8 mouse cellular contexts compared by ENCODE assay signal in genomic region chr11:78490781-78491241, GRCm38 (mm10). TPM values are rescaled to one million over a fixed set of nuclear protein-coding genes. Genes with fewer than 3 reads are reported as not detected.
DNase-seq lines count a peak whose midpoint lies in the region; ATAC-seq lines count a peak whose summit lies in the region.

No protein-coding gene starts in this region.

- peak; percentile 58 for DNase-seq in ovary, postnatal 36 days (ENCODE audit: low spot score)
- DNase-seq in ovary, postnatal 10 days (ENCODE audit: low spot score) = no peak
- peak; percentile 60 to 69 for DNase-seq in cerebellum, postnatal 36 days
- peak; percentile 42 for DNase-seq in layer of hippocampus, postnatal 25 days (ENCODE audit: extremely low spot score in 1 of 2, low spot score in 1 of 2)
- DNase-seq in thymus, postnatal 14 days = peak; percentile 47
- no peak for DNase-seq in natural killer cell, adult 2 months (ENCODE audit: low spot score in 2 of 2)

- H3K4me3 ChIP-seq in heart, embryonic 14.5 days (ENCODE audit: control insufficient read depth in 1 of 2, insufficient read depth in 1 of 2, low read depth in 1 of 2, low read length in 2 of 2) = peak overlapping the region; percentile 13 to 14; a peak in 3 of 4 replicates
- H3K4me3 ChIP-seq in midbrain, embryonic 13.5 days (replicated peaks) = peak overlapping the region; percentile 26

- no peaks in the 10 kb centered on the region for H3K36me3 ChIP-seq in heart, embryonic 14.5 days (ENCODE audit: control insufficient read depth, insufficient read depth, low read length)
- peaks cover 24% of the 10 kb centered on the region for H3K36me3 ChIP-seq in midbrain, embryonic 13.5 days

- H3K9ac ChIP-seq in heart, embryonic 14.5 days (ENCODE audit: low read length) = no peak overlapping the region
- H3K9ac ChIP-seq in midbrain, embryonic 13.5 days (replicated peaks) = peak overlapping the region; percentile 54

- H3K9me3 ChIP-seq in heart, embryonic 14.5 days (ENCODE audit: control insufficient read depth, low read length) = no peaks in the 10 kb centered on the region
- no peaks in the 10 kb centered on the region for H3K9me3 ChIP-seq in midbrain, embryonic 13.5 days

- WGBS in heart, embryonic 14.5 days = 10% methylated on average over 44 of the region's 48 CpGs
- 7% methylated on average over 48 of the region's 48 CpGs for WGBS in midbrain, embryonic 13.5 days

- no peaks in the 10 kb centered on the region; a peak in 1 of 4 replicates for H3K4me1 ChIP-seq in heart, embryonic 14.5 days (ENCODE audit: control insufficient read depth in 2 of 2, insufficient read depth in 2 of 2, low read length in 2 of 2)
- peaks cover 35% of the 10 kb centered on the region for H3K4me1 ChIP-seq in midbrain, embryonic 13.5 days (replicated peaks)

- ATAC-seq in heart, embryonic 14.5 days (ENCODE audit: insufficient number of reproducible peaks, insufficient read depth, low FRiP score, low read depth) = no peak
- ATAC-seq in midbrain, embryonic 13.5 days = peak; percentile 91

- H3K27me3 ChIP-seq in heart, embryonic 14.5 days (ENCODE audit: control insufficient read depth, insufficient read depth, low read length) = peaks cover 85% of the 10 kb centered on the region
- H3K27me3 ChIP-seq in midbrain, embryonic 13.5 days = peaks cover 46% of the 10 kb centered on the region

- H3K4me2 ChIP-seq in heart, embryonic 14.5 days (ENCODE audit: low read length) = peak overlapping the region; percentile 49
- H3K4me2 ChIP-seq in midbrain, embryonic 13.5 days (replicated peaks) = peak overlapping the region; percentile 54

- H3K27ac ChIP-seq in heart, embryonic 14.5 days (replicated peaks in 1 of 2; ENCODE audit: control insufficient read depth in 1 of 2, insufficient read depth in 1 of 2, low read depth in 2 of 2, low read length in 2 of 2) = no peak overlapping the region
- H3K27ac ChIP-seq in midbrain, embryonic 13.5 days = no peak overlapping the region

RNA-seq across cellular contexts. Expression of gene Sarm1, which starts 6.7 kb away (rescaled TPM):
- polyA plus RNA-seq in heart, embryonic 14.5 days (2014; fragmentation: Nextera tagmentation; extraction: Ambion mirVana) = 0.11 TPM in 1 of 2 replicates, not detected in the other
- total RNA-seq in layer of hippocampus, postnatal 25 days (2021) = 10 to 100 TPM; 39.5 to 40.8 TPM
- 41.4 and 47.8 TPM in 2 replicates for polyA plus RNA-seq in midbrain, embryonic 13.5 days (2015; fragmentation: Nextera tagmentation; extraction: Ambion mirVana)

RNA-seq across cellular contexts. Expression of gene Vtn, which starts 8.1 kb away (rescaled TPM):
- polyA plus RNA-seq in heart, embryonic 14.5 days (2014; fragmentation: Nextera tagmentation; extraction: Ambion mirVana) = 0.15 and 0.34 TPM in 2 replicates
- total RNA-seq in layer of hippocampus, postnatal 25 days (2021) = 10 to 100 TPM; 57.9 to 64.0 TPM
- 109 and 138 TPM in 2 replicates for polyA plus RNA-seq in midbrain, embryonic 13.5 days (2015; fragmentation: Nextera tagmentation; extraction: Ambion mirVana)

RNA-seq across cellular contexts. Expression of gene Sebox, which starts 12.4 kb away (rescaled TPM):
- polyA plus RNA-seq in heart, embryonic 14.5 days (2014; fragmentation: Nextera tagmentation; extraction: Ambion mirVana) = not detected in 2 replicates
- 1 to 10 TPM; 5.0 to 5.5 TPM for total RNA-seq in layer of hippocampus, postnatal 25 days (2021)
- not detected in 2 replicates for polyA plus RNA-seq in midbrain, embryonic 13.5 days (2015; fragmentation: Nextera tagmentation; extraction: Ambion mirVana)

RNA-seq across cellular contexts. Expression of gene Tmem199, which starts 21.2 kb away (rescaled TPM):
- polyA plus RNA-seq in heart, embryonic 14.5 days (2014; fragmentation: Nextera tagmentation; extraction: Ambion mirVana) = 41.2 and 44.4 TPM in 2 replicates
- 10 to 100 TPM; 40.7 to 44.5 TPM for total RNA-seq in layer of hippocampus, postnatal 25 days (2021)
- 95.9 and 97.6 TPM in 2 replicates for polyA plus RNA-seq in midbrain, embryonic 13.5 days (2015; fragmentation: Nextera tagmentation; extraction: Ambion mirVana)

RNA-seq across cellular contexts. Expression of gene Poldip2, which starts 21.2 kb away (rescaled TPM):
- 155 and 161 TPM in 2 replicates for polyA plus RNA-seq in heart, embryonic 14.5 days (2014; fragmentation: Nextera tagmentation; extraction: Ambion mirVana)
- 100 to 1,000 TPM; 122 TPM for total RNA-seq in layer of hippocampus, postnatal 25 days (2021)
- polyA plus RNA-seq in midbrain, embryonic 13.5 days (2015; fragmentation: Nextera tagmentation; extraction: Ambion mirVana) = 176 and 178 TPM in 2 replicates

Comparison
In these comparisons a context has a peak if more than half of its experiments do, and no peak if none do; other contexts are left out.
1. DNase-seq: peak in ovary, postnatal 36 days (single experiment), cerebellum, postnatal 36 days (2 of 2), layer of hippocampus, postnatal 25 days (2 of 2) and thymus, postnatal 14 days (single experiment); none in ovary, postnatal 10 days (single experiment) and natural killer cell, adult 2 months (0 of 2).
2. RNA of gene Sarm1, which starts 6.7 kb away (polyA plus RNA-seq): 41.4 to 47.8 TPM in midbrain, embryonic 13.5 days; 0.11 TPM in heart, embryonic 14.5 days; every median in the first group is over 10 times any median in the second.
3. RNA of gene Vtn, which starts 8.1 kb away (polyA plus RNA-seq): 109 to 138 TPM in midbrain, embryonic 13.5 days; 0.15 to 0.34 TPM in heart, embryonic 14.5 days; every median in the first group is over 10 times any median in the second.